ENCODE assay signal across 28 mouse cellular contexts in the genomic region with DNA sequence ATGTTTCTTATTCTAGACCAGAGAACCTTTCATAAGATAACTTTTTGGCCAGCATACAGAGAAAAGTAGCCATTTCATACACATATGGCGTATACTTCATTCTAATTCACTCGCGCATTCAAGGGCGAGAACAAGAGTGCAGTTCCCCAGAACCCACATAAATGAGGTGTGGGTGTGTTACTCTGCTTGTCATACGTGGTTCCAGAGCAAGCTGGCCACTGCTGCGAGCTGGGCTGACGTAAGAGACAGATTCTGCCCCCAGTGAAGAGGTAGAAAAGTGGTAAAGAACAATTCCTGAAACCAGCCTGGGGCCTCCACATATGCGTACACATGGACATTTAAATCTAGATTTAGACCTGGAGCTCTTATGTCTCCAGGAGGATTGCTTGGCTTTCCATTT. TPM values are rescaled to one million over a fixed set of nuclear protein-coding genes. Genes with fewer than 3 reads are reported as not detected.
DNase-seq lines count a peak whose midpoint lies in the region; ATAC-seq lines count a peak whose summit lies in the region.
"Had no signal": no experiment of that assay in that cellular context is flagged by ENCODE, and none has a peak within 500 bp of the region (broad histone marks: within the 10 kb centered on the region; RNA-seq: fewer than 3 reads in every experiment).

No protein-coding gene starts in this region.

- no peak for ATAC-seq in embryonic facial prominence, embryonic 13.5 days (ENCODE audit: insufficient number of reproducible peaks, insufficient read depth, low FRiP score, low TSS enrichment, low read depth)
- ATAC-seq in CD4-positive, CD25-positive, alpha-beta regulatory T cell, adult 4 months, result no peak
- ATAC-seq: forebrain, embryonic 15.5 days; Patski had no signal

- peaks cover 48% of the 10 kb centered on the region for H3K4me1 ChIP-seq in embryonic facial prominence, embryonic 13.5 days
- peaks cover 42% of the 10 kb centered on the region for H3K4me1 ChIP-seq in embryonic facial prominence, embryonic 10.5 days
- H3K4me1 ChIP-seq: forebrain, embryonic 15.5 days; hindbrain, embryonic 12.5 days; hindbrain, embryonic 15.5 days had no signal

- DNase-seq in embryonic facial prominence, embryonic 10.5 days (ENCODE audit: low spot score), result no peak
- DNase-seq in left cerebral cortex, postnatal 14 days (ENCODE audit: low spot score in 2 of 2), result peak; percentile 23 to 33
- no peak for DNase-seq in left cerebral cortex, adult 8-10 months (ENCODE audit: low spot score in 2 of 2)
- DNase-seq in right cerebral cortex, postnatal 25 days, result peak; percentile 17
- no peak for DNase-seq in right cerebral cortex, postnatal 14 days
- DNase-seq: adrenal gland, postnatal 10 days; adrenal gland, postnatal 36 days; cerebellum, adult 11 months; cerebellum, adult 2 months; cerebellum, adult 9-11 months; cerebellum, postnatal 25 days; embryo, embryonic 11 days; gastrocnemius, postnatal 10 days; gastrocnemius, postnatal 36 days; heart, adult 2 months had no signal

- no peak overlapping the region for H3K4me2 ChIP-seq in embryonic facial prominence, embryonic 13.5 days
- H3K4me2 ChIP-seq: forebrain, embryonic 12.5 days; forebrain, embryonic 15.5 days; heart, embryonic 11.5 days; hindbrain, embryonic 12.5 days; hindbrain, embryonic 15.5 days had no signal

- H3K4me3 ChIP-seq in embryonic facial prominence, embryonic 13.5 days, result no peak overlapping the region
- H3K4me3 ChIP-seq in embryonic facial prominence, embryonic 10.5 days, result no peak overlapping the region
- H3K4me3 ChIP-seq: erythroblast, embryonic 14.5 days; forebrain, embryonic 12.5 days; forebrain, embryonic 15.5 days; heart, adult 2 months; hindbrain, embryonic 12.5 days; hindbrain, embryonic 15.5 days had no signal

- intact Hi-C loops in left cerebral cortex, postnatal 14 days (cut with DNase I), result no loop called here

- no peaks in the 10 kb centered on the region for H3K27me3 ChIP-seq in embryonic facial prominence, embryonic 13.5 days
- no peaks in the 10 kb centered on the region for H3K27me3 ChIP-seq in embryonic facial prominence, embryonic 10.5 days (replicated peaks; ENCODE audit: low read depth, poor library complexity, severe bottlenecking)
- H3K27me3 ChIP-seq: CH12.LX; forebrain, embryonic 12.5 days; forebrain, embryonic 15.5 days; hindbrain, embryonic 12.5 days; hindbrain, embryonic 15.5 days; Patski had no signal

- no peak overlapping the region for H3K9ac ChIP-seq in embryonic facial prominence, embryonic 13.5 days
- H3K9ac ChIP-seq: forebrain, embryonic 12.5 days; forebrain, embryonic 15.5 days; hindbrain, embryonic 12.5 days; hindbrain, embryonic 15.5 days had no signal

- no peaks in the 10 kb centered on the region for H3K36me3 ChIP-seq in embryonic facial prominence, embryonic 13.5 days
- H3K36me3 ChIP-seq in embryonic facial prominence, embryonic 10.5 days (replicated peaks), result no peaks in the 10 kb centered on the region
- H3K36me3 ChIP-seq: forebrain, embryonic 12.5 days; forebrain, embryonic 15.5 days; G1E; hindbrain, embryonic 12.5 days; hindbrain, embryonic 15.5 days had no signal

- WGBS in embryonic facial prominence, embryonic 13.5 days, result 89% methylated on average over 8 of the region's 8 CpGs
- 93% methylated on average over 8 of the region's 8 CpGs for WGBS in embryonic facial prominence, embryonic 10.5 days

- 0 out of 2 replicates have a peak, but pooled peaks cover 7% of the 10 kb centered on the region for H3K9me3 ChIP-seq in embryonic facial prominence, embryonic 13.5 days
- H3K9me3 ChIP-seq in embryonic facial prominence, embryonic 10.5 days, result peaks cover 6% of the 10 kb centered on the region; the same call in 1 of the 2 replicates
- H3K9me3 ChIP-seq: forebrain, embryonic 12.5 days; forebrain, embryonic 15.5 days; G1E; hindbrain, embryonic 12.5 days; hindbrain, embryonic 15.5 days had no signal

- H3K27ac ChIP-seq in embryonic facial prominence, embryonic 13.5 days, result peak overlapping the region; percentile 19; the same call in 1 of the 2 replicates
- H3K27ac ChIP-seq in embryonic facial prominence, embryonic 10.5 days (replicated peaks), result no peak overlapping the region
- H3K27ac ChIP-seq: forebrain, embryonic 12.5 days; forebrain, embryonic 15.5 days; heart, adult 2 months; hindbrain, embryonic 12.5 days; hindbrain, embryonic 15.5 days had no signal

RNA-seq across cellular contexts. Expression of a gene that starts 29.6 kb away (rescaled TPM):
- 35.4 and 35.5 TPM in 2 replicates for polyA plus RNA-seq in embryonic facial prominence, embryonic 13.5 days (2015; fragmentation: Nextera tagmentation; extraction: Ambion mirVana)
- 23.1 and 27.4 TPM in 2 replicates for polyA plus RNA-seq in embryonic facial prominence, embryonic 10.5 days (2016; fragmentation: Nextera tagmentation; extraction: Ambion mirVana)
- 10 to 100 TPM; 12.9 to 15.8 TPM for total RNA-seq in left cerebral cortex, postnatal 14 days (2021)
- 10 to 100 TPM; 19.7 to 25.3 (median 21.9) TPM for total RNA-seq in left cerebral cortex, adult 8-10 months (2022)
- under 1 TPM in 1 of 2 experiments, not detected in 1; 0.06 TPM for polyA plus RNA-seq in CD4-positive, CD25-positive, alpha-beta regulatory T cell, adult 4 months (2017; shearing (Covaris generic))
- total RNA-seq: granulocyte monocyte progenitor cell, adult 5-6 weeks; hematopoietic stem cell, adult 5-6 weeks had no signal

Comparison
In these comparisons a context has a peak if more than half of its experiments do, and no peak if none do; other contexts are left out.
1. DNase-seq: peak in left cerebral cortex, postnatal 14 days (2 of 2) and right cerebral cortex, postnatal 25 days (single experiment); none in embryonic facial prominence, embryonic 10.5 days (single experiment), left cerebral cortex, adult 8-10 months (0 of 2) and right cerebral cortex, postnatal 14 days (single experiment).
2. RNA of a gene that starts 29.6 kb away (polyA plus RNA-seq): 35.4 to 35.5 TPM in embryonic facial prominence, embryonic 13.5 days and 23.1 to 27.4 TPM in embryonic facial prominence, embryonic 10.5 days; 0.06 TPM in CD4-positive, CD25-positive, alpha-beta regulatory T cell, adult 4 months; every median in the first group is over 10 times any median in the second.